Mouse (Mus musculus) forebrain, embryonic 13.5 days (tissue): ENCODE measurements around the gene Sirt7. TPM values are rescaled to one million over a fixed set of nuclear protein-coding genes. Genes with fewer than 3 reads are reported as not detected.

Experiments
- ATAC-seq: fragments of 200-750 bp; cut with Nextera tagmentation; 2 replicates; pipeline ENCODE4 v1.8.0; 2017
- H3K27ac ChIP-seq: fragments of 300-500 bp; sonication (generic); 2 replicates; pipeline ENCODE4 v1.5.1; 2015; ENCODE audit warnings: inconsistent platforms, mild to moderate bottlenecking, moderate library complexity
- H3K27me3 ChIP-seq: fragments of 300-500 bp; sonication (generic); 2 replicates; pipeline ENCODE4 v1.6.1; 2015; ENCODE audit warnings: mild to moderate bottlenecking, inconsistent platforms
- H3K36me3 ChIP-seq: fragments of 300-500 bp; sonication (generic); 2 replicates; pipeline ENCODE4 v1.6.1; 2015; ENCODE audit warnings: mild to moderate bottlenecking, inconsistent platforms; ENCODE audit not compliant: poor library complexity, severe bottlenecking
- H3K4me1 ChIP-seq: fragments of 300-500 bp; sonication (generic); 2 replicates; pipeline ENCODE4 v1.6.1; 2015; ENCODE audit warnings: inconsistent platforms
- H3K4me2 ChIP-seq: fragments of 300-500 bp; sonication (generic); 2 replicates; pipeline ENCODE4 v1.6.1; 2015; ENCODE audit warnings: inconsistent platforms, mild to moderate bottlenecking, moderate library complexity
- H3K4me3 ChIP-seq: fragments of 300-500 bp; sonication (generic); 2 replicates; pipeline ENCODE4 v1.5.1; 2015; ENCODE audit warnings: mild to moderate bottlenecking, inconsistent platforms
- H3K9ac ChIP-seq: fragments of 300-500 bp; sonication (generic); 2 replicates; pipeline ENCODE4 v1.6.1; 2015; ENCODE audit warnings: mild to moderate bottlenecking, inconsistent platforms
- H3K9me3 ChIP-seq: fragments of 300-500 bp; sonication (generic); replicated peaks from 2 replicates; pipeline ENCODE4 v1.6.1; 2016; ENCODE audit warnings: inconsistent platforms
- WGBS: fragments of 180-500 bp; shearing (Covaris S2); methylation state at CpG from one replicate; pipeline ENCODE4 v1.1.7; 2015; 5-methylcytosine and 5-hydroxymethylcytosine counted together
- polyA plus RNA-seq: library from polyadenylated mRNA; unstranded; fragments of >200 nt; fragmentation: Nextera tagmentation; extraction: Ambion mirVana; gene quantifications from 2 replicates; pipeline ENCODE4 v1.2.1, GENCODE M21; 2015

The Sirt7 gene
- polyA plus RNA-seq, 1 experiment from 2014 or later = 43.1 TPM

DNA sequence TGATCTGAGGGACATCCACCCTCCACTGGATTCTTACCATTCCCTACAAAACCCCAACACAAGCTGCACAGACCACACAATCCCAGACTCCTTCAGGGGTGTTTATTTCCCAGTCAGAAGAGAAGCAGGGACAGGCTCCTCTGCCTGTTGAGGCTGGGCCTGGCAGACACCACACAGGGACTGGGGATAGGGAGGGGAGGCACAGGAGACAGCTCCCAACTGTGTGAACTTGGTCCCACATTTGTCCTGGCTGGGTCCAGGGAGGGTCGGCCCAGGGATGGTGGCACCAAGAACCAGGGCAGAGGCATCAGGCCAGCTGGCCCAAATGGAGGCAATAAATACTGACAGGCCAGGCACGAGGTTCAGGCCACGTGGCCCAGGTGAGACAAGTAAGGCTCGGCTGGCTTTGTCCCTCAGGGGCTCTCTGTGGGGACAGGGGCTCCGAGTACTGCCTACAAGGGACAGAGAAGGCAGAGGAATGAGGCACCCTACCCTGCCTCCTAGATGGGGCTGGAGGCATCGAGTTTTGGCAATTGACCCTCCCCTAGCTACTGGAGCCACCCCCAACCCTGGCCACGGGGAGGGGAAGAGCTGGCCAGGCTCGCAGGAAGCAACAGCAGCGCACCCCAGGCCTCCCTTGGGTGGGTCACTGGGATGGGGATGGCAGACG is 46.9 kb downstream of the Sirt7 start:
- H3K9me3 ChIP-seq = no peaks in the 10 kb centered on the region

DNA sequence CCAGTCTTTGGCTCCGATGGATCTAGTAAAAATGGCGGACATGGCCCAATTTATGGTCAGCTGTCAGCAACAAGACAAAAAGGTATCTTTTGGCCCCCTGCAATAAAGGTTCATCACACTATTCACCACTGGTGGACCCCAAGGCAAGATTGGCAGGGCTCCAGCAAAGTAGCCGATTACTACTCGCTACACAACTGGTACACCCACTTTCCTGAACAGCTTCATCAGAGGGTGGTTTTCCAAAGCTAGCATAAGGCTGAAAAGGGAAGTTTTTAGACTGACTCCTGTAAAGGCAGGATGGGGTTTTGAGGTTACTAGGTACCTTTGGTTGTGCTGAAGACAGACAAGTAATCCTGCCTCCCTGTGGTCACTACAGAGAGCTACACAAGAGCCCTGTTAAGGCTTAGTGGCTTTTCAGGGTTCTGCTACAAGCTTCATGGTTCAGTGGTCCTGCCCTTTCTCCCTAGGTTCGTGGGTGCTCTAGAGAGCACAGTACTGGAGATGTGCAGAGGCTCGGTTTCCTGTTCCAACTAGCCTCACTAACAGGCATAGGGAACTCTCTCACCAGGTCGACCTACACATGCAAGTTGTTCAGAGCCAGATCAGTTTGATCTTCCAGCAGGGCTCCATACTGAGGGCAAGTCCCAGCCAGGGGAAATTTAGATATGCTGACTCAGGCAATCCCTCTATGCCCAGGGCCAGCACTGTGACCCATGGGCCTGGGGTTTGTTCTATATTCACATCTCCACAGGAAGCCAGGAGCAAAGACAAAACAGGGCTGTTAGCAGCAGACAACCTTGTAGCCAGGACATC is 47.6 kb downstream of the Sirt7 start:
- H3K27ac ChIP-seq = no peak overlapping the region
- H3K9me3 ChIP-seq = no peaks in the 10 kb centered on the region
- peak overlapping the region; percentile 46; the same call in 1 of the 2 replicates for H3K9ac ChIP-seq
- H3K27me3 ChIP-seq = no peaks in the 10 kb centered on the region
- 81% methylated on average over 7 of the region's 7 CpGs for whole genome bisulfite sequencing
- H3K4me1 ChIP-seq = peaks cover 38% of the 10 kb centered on the region
- ATAC-seq = no peak
- H3K4me2 ChIP-seq = no peak overlapping the region
- H3K36me3 ChIP-seq = peaks cover 32% of the 10 kb centered on the region
- no peak overlapping the region for H3K4me3 ChIP-seq

More for the DNA sequence above, 46.9 kb downstream of the Sirt7 start:
- ATAC-seq = no peak
- Histone ChIP-seq H3K27ac (no peak overlapping the region), H3K9ac (peak overlapping the region; percentile 46), H3K27me3 (no peaks in the 10 kb centered on the region), H3K4me2 (no peak overlapping the region), H3K4me3 (no peak overlapping the region), H3K36me3 (peaks cover 35% of the 10 kb centered on the region), H3K4me1 (peaks cover 40% of the 10 kb centered on the region)
- 82% methylated on average over 10 of the region's 10 CpGs for WGBS

DNA sequence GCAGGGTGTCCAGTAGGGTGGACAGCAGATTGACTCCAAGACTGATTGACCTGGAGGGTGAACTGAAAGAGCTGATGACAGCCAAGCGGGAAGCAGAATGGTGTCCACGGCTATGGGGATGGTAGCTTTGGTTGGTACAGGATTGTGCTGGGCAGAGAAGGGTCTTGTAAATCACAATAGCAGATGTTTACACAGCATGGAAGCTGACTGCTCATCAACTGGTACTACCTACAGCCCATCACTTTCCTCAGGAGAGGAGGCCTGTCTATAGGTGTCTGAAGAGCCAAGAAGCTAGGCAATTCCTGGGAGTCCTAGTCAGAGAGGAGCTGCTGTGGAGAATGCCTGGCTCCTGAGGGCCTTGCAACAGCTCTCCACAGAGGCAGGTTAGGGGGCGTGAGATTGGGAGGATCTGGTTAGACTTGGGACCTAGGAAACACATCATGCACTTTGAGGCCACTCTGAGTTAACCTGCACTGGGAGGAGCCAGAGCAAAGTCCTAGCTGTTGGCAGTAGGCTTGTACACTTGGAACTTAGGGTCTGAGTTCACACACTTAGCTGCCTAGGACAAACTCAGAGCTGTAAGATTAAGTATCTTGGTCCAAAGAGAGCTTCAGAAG is 48.6 kb downstream of the Sirt7 start:
- H3K36me3 ChIP-seq = peaks cover 32% of the 10 kb centered on the region
- no peak for ATAC-seq
- 88% methylated on average over 3 of the region's 3 CpGs for WGBS
- H3K27me3 ChIP-seq = no peaks in the 10 kb centered on the region
- no peak overlapping the region for H3K4me2 ChIP-seq
- H3K4me3 ChIP-seq = no peak overlapping the region
- H3K9me3 ChIP-seq = no peaks in the 10 kb centered on the region
- H3K9ac ChIP-seq = no peak overlapping the region
- no peak overlapping the region for H3K27ac ChIP-seq
- H3K4me1 ChIP-seq = peaks cover 36% of the 10 kb centered on the region

DNA sequence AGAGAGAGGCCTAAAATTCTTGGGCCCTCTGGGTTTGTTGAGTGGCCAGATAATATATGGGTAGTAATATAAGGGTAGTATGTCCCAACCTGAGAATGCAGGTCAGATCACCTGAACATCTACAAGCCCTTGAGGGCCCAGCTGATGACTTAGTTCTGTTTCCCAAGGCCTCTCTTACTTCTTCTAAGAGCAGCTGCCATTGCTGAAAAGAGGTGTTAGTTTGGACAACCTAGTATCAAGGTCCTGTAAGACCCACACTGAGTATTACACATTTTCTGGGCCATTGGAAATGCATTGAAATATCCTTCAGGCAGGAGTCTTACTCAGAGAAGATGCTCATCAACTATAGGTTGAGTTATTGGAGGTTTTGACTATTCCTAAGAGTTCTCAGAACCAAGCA is 49.1 kb downstream of the Sirt7 start:
- Histone ChIP-seq H3K9ac (no peak overlapping the region), H3K4me1 (peaks cover 41% of the 10 kb centered on the region), H3K9me3 (no peaks in the 10 kb centered on the region), H3K4me2 (no peak overlapping the region), H3K36me3 (peaks cover 37% of the 10 kb centered on the region), H3K27me3 (no peaks in the 10 kb centered on the region), H3K4me3 (no peak overlapping the region), H3K27ac (no peak overlapping the region)
- no peak for ATAC-seq

DNA sequence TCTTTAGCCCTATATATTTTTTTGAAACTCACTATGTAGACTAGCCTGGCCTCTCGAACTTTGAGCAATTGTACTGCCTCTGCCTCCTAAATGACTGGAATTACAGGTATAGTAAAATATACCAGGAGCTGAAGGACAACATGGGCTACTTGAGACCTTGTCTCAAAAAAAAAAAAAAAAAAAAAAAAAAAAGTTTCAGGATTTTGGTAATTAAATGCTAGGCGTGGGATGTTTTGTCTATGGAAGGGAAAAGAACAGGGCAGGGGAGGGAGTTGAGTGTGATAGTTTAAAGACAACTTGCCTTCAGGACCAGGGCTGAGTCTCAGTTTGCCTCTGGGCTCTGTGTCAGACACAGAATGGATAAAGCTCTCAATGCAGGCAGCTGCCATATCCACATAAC is 50.0 kb downstream of the Sirt7 start:
- Histone ChIP-seq H3K4me2 (no peak overlapping the region), H3K27me3 (no peaks in the 10 kb centered on the region), H3K4me1 (peaks cover 38% of the 10 kb centered on the region), H3K9me3 (no peaks in the 10 kb centered on the region), H3K27ac (no peak overlapping the region), H3K9ac (no peak overlapping the region), H3K4me3 (no peak overlapping the region), H3K36me3 (peaks cover 46% of the 10 kb centered on the region)
- no peak for ATAC-seq
- 67% methylated on average over 2 of the region's 2 CpGs for WGBS

DNA sequence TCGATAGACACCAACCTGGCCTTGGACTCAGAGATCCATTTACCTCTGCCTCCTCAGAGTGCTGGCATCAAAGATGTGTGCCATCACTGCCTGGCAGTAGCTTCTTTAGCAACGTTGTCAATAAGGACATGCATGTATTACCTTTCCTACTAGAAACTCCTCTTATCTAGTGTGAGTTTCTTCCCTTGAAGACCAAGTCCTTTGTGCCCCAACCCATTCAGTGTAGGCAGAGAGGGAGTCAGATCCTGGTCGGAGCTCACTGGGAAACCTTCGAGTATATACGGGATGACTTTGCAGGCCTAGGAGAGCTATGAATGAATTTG is 50.8 kb downstream of the Sirt7 start:
- Histone ChIP-seq H3K9me3 (no peaks in the 10 kb centered on the region), H3K27me3 (no peaks in the 10 kb centered on the region), H3K4me2 (peak overlapping the region; percentile 87), H3K4me1 (peaks cover 29% of the 10 kb centered on the region), H3K27ac (no peak overlapping the region), H3K36me3 (peaks cover 46% of the 10 kb centered on the region), H3K9ac (peak overlapping the region; percentile 83), H3K4me3 (peak overlapping the region; percentile 80)
- no peak for ATAC-seq
- WGBS = 44% methylated on average over 5 of the region's 5 CpGs

DNA sequence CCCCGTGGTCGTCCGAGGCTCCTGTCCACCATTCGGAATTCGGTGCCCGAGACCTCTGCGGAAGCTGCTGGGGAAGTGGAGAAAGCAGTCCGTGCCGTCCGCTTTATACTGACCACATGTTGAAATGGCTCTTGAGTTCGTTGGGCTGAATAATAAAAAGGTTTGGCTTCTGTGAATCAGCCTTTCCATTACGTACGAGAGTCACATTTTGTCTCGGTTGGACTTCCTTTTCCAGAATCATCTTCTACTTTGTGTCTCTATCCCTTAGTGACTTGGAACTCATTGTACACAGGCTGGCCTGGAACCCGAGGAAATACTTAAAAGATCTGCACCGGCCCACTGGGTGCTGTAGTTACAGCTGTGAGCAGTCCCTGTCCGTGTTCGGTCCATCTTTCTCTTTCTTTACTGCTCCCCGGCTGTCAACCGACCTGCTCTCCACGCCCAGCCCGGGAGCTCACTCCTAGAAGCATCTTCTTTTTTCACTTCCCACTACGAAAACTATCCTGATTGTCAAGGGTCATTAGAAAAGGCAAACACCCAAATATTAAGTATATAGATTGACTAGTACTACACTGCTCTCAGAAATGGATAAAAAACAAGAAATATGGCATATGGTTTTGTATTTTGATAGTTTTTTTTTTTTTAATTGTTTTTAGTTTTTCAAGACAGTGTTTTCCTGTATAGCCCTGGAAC is 51.3 kb downstream of the Sirt7 start:
- Histone ChIP-seq H3K36me3 (peaks cover 45% of the 10 kb centered on the region), H3K4me3 (peak overlapping the region; percentile 80), H3K27ac (peak overlapping the region; percentile 86), H3K4me2 (peak overlapping the region; percentile 87), H3K27me3 (no peaks in the 10 kb centered on the region), H3K9me3 (no peaks in the 10 kb centered on the region), H3K9ac (peak overlapping the region; percentile 83), H3K4me1 (peaks cover 24% of the 10 kb centered on the region)
- under 1% methylated on average over 23 of the region's 23 CpGs for WGBS
- ATAC-seq = no peak

DNA sequence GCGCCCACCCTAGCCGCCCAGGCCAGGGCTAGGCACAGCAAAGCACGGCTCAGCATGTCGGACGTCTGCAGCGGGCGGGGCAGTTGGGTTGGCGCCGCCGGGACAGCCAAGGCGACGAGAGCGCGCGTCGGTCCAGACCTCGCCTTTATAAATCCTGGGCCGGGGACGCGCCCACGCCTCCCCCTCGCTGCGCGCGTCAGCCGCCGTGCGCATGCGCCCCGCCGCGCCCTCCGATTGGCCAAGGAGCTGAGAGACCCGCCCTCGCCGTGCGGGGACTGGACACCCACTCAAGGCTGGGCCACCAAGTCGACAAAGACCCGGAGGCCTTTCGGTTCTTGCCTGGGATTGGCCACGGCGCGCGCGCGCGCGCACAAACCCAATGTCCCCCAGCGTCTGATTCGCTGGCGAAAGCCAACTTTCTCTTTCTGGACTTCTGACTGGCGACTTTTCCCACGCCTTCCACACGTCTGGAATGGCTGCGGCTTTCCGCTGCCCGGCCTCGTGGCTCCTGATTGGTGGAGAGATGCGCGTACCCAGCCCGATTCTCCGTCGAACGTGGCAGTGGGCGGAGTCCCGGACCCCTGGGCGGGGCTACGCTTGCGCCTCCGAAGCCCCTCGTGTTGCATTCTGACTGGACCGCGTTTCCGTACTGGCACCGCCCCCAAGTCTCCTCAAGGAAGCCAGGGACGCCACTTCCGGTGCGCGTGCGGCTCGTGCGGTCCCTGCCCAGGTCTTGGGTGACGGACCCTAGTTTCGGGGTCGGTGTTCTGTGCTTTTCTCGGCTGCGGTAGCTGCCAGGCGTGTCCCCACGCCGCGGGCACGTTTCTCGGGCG is 52.1 kb downstream of the Sirt7 start, which contains the start of gene P4hb:
Gene P4hb (minus strand): TSS at position 502 of the 833 bp plus-strand sequence.
- under 1% methylated on average over 94 of the region's 94 CpGs for WGBS
- Histone ChIP-seq H3K9ac (peak within 1 kb of the TSS; percentile 84), H3K4me1 (peaks cover 23% of the 10 kb centered on the region), H3K27me3 (no peaks in the 10 kb centered on the region), H3K4me3 (peak within 1 kb of the TSS; percentile 80), H3K36me3 (peaks cover 45% of the 10 kb centered on the region), H3K9me3 (no peaks in the 10 kb centered on the region), H3K4me2 (peak within 1 kb of the TSS; percentile 87), H3K27ac (peak within 1 kb of the TSS; percentile 86)
- ATAC-seq = peak; percentile 96

DNA sequence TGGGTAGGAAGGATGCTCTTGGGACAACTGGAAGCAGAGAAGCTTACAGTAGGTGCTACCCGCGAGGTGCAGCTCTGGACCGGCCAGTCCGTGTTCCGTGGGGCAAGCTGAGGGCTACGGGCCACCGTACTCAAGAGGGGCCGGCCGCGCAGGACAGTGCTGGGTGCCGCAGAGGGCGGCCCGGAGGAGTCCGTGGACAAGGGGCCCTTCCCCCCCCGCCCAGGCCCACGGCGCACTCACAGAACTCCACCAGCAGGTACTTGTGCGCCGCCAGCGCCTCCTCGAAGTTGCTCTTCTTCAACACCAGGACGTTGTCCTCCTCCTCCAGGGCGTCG is 52.7 kb downstream of the Sirt7 start:
- Histone ChIP-seq H3K4me3 (peak overlapping the region; percentile 80), H3K9ac (peak overlapping the region; percentile 84), H3K9me3 (no peaks in the 10 kb centered on the region), H3K4me1 (peaks cover 23% of the 10 kb centered on the region), H3K36me3 (peaks cover 45% of the 10 kb centered on the region), H3K4me2 (peak overlapping the region; percentile 87), H3K27me3 (no peaks in the 10 kb centered on the region), H3K27ac (peak overlapping the region; percentile 86)
- WGBS = 0% methylated on average over 20 of the region's 24 CpGs
- ATAC-seq = peak; percentile 17

DNA sequence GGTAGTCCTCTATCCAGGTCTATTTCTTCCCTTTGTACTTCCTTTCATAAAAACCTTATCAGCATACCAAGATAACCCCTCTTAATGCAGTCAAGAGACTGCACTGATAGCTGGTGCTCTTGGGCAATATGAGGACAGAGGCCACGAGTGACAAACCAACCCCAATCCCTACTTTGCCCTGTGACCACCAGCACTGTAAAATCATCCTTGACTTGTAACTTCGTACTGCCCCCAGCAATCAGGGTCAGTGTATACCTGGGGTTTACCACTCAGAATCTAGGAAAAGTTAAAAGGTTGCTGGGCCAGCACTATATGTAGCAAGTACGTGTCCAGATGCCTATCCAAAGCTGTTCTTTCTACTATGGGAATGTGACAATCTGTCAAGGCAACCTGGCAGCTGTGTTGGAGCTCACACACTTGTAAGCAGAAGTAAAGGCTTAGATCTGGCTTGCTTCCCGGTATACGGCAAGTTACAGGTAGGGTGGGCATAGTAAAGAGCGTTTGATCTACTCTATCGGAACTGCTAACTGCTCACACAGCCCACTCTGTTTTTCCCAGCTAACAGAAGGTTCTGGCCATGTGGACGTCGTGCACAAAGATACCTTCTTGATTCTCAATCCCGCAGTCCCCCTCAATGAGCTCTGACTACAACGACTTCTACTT is 53.2 kb downstream of the Sirt7 start:
- H3K9ac ChIP-seq = peak overlapping the region; percentile 84
- H3K4me2 ChIP-seq = peak overlapping the region; percentile 87
- 15% methylated on average over 11 of the region's 11 CpGs for WGBS
- H3K27ac ChIP-seq = peak overlapping the region; percentile 86
- peak overlapping the region; percentile 80 for H3K4me3 ChIP-seq
- H3K27me3 ChIP-seq = no peaks in the 10 kb centered on the region
- H3K4me1 ChIP-seq = peaks cover 23% of the 10 kb centered on the region
- H3K9me3 ChIP-seq = no peaks in the 10 kb centered on the region
- ATAC-seq = no peak
- peaks cover 45% of the 10 kb centered on the region for H3K36me3 ChIP-seq

DNA sequence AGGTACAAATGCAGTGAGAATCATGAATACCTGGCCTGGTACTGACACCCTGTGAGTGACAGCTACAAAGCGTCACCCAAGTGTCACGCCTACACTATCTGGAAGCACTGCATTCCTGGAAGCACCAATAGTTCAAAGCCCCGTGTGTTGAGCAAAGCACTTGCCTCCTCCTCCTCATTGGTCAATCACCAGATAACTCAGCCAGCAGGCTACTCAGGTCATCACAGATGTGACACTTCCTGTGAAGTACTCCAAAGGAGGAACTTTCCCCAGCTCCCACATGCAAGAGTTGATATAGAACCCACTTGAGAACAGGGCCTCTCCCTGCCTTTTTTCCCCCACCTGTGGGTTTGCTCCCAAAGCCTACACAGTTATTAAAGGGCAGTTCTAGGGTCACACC is 53.9 kb downstream of the Sirt7 start:
- peak overlapping the region; percentile 80 for H3K4me3 ChIP-seq
- 94% methylated on average over 3 of the region's 3 CpGs for WGBS
- no peak overlapping the region for H3K27ac ChIP-seq
- no peak for ATAC-seq
- peak overlapping the region; percentile 84 for H3K9ac ChIP-seq
- H3K27me3 ChIP-seq = no peaks in the 10 kb centered on the region
- H3K4me1 ChIP-seq = peaks cover 23% of the 10 kb centered on the region
- no peaks in the 10 kb centered on the region for H3K9me3 ChIP-seq
- H3K4me2 ChIP-seq = peak overlapping the region; percentile 87
- peaks cover 52% of the 10 kb centered on the region for H3K36me3 ChIP-seq
